Mouse (Mus musculus) left cerebral cortex, adult 2 months (tissue): ENCODE measurements around the gene Ccsap. TPM values are rescaled to one million over a fixed set of nuclear protein-coding genes. Genes with fewer than 3 reads are reported as not detected.

Experiments
- DNase-seq, 2 experiments: peaks; one replicate each; pipeline ENCODE4 v3.0.0; 2021 to 2022; ENCODE audit warnings: low spot score in 2 of 2, mixed read lengths in 1 of 2; ENCODE audit errors: extremely low spot score in 1 of 2
- H3K27ac ChIP-seq: fragments of 200-600 bp; 2 replicates; pipeline ENCODE4 v1.8.1; 2022
- H3K4me3 ChIP-seq: fragments of 200-600 bp; 2 replicates; pipeline ENCODE4 v1.8.1; 2022
- CTCF ChIP-seq: fragments of 200-600 bp; IDR thresholded peaks from 2 replicates; pipeline ENCODE4 v1.8.1; 2022; ENCODE audit warnings: antibody characterized with exemption, mild to moderate bottlenecking, moderate library complexity
- intact Hi-C: fragments of 180-260 bp; cut with DNase I; formaldehyde crosslinking; loops from one replicate; pipeline ENCODE4 v1.15.1; 2025
- total RNA-seq, 2 experiments: library from RNA; stranded (reverse); gene quantifications; 2 replicates each; pipeline ENCODE4 v1.2.3; 2021

The Ccsap gene
- total RNA-seq, 2 experiments from 2014 or later: 65.9 to 75.4 TPM

GRCm38 (mm10) chr8:123799885-123800284 is 60.1 kb downstream of the Ccsap start:
- no peak overlapping the region for H3K4me3 ChIP-seq
- no peak overlapping the region for H3K27ac ChIP-seq
- TF ChIP-seq CTCF: no peak
- no peak for DNase-seq
- intact Hi-C loops: no loop called here

DNA sequence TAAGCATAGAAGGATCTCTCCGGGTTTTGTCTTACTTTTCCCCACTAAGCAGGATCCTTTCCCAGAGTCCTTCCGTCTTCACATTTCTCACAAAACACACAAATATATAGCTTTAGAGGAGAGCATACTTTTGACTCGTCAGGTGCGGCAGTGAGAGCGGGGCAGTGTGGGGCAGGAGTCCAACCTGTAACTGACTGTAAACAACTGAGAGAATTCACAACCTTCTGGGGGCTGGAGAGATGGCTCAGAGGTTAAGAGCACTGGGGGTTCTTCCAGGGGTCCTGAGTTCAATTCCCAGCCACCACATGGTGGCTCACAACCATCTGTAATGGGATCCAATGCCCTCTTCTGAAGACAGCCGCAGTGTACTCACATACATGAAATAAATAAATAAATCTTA is 60.6 kb downstream of the Ccsap start:
- no peak overlapping the region for H3K27ac ChIP-seq
- no peak overlapping the region for H3K4me3 ChIP-seq
- TF ChIP-seq CTCF: no peak
- no peak for DNase-seq
- intact Hi-C loops: no loop called here

DNA sequence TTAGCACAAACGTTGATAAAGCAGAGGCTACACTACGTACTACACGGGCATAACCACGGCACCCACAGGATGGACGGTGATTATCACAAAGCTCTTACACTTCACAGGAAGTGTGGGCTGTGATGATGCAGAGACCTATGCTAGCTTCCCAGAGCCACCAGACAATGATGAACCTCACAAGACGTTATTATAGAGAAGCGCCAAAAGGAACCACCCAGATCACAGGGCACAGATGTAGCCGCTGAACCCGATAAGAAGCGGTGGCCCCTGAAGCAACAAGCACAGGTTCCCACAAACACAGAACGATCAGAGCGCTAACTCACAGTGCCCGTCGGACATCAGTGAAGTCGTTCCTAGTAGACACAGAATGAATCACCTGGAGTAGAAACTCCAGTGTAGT is 62.1 kb downstream of the Ccsap start:
- TF ChIP-seq CTCF: no peak
- intact Hi-C loops: no loop called here
- Histone ChIP-seq H3K4me3 (no peak overlapping the region), H3K27ac (no peak overlapping the region)
- DNase-seq: no peak

- no peak overlapping the region for H3K27ac ChIP-seq
- intact Hi-C loops: no loop called here
- TF ChIP-seq CTCF: no peak
- DNase-seq: no peak
- H3K4me3 ChIP-seq: no peak overlapping the region
Observed at GRCm38 (mm10) chr8:123796758-123797157, 63.3 kb downstream of the Ccsap start.

- Histone ChIP-seq H3K4me3 (no peak overlapping the region), H3K27ac (no peak overlapping the region)
- intact Hi-C loops: no loop called here
- no peak for DNase-seq
- no peak for TF ChIP-seq CTCF
Observed at GRCm38 (mm10) chr8:123794766-123795165, 65.2 kb downstream of the Ccsap start.

GRCm38 (mm10) chr8:123793900-123794299 is 66.1 kb downstream of the Ccsap start:
- DNase-seq: no peak
- intact Hi-C loops: no loop called here
- no peak for TF ChIP-seq CTCF
- no peak overlapping the region for H3K27ac ChIP-seq
- H3K4me3 ChIP-seq: no peak overlapping the region

GRCm38 (mm10) chr8:123791845-123792225 is 68.2 kb downstream of the Ccsap start:
- TF ChIP-seq CTCF: no peak
- DNase-seq: no peak
- no peak overlapping the region for H3K4me3 ChIP-seq
- intact Hi-C loops: loop anchor here (2.0 kb wide), 1 partner anchor 133 kb away; no protein-coding TSS in a partner anchor
- no peak overlapping the region for H3K27ac ChIP-seq

GRCm38 (mm10) chr8:123791101-123791844 is 68.7 kb downstream of the Ccsap start:
- intact Hi-C loops: loop anchor here (2.0 kb wide), 1 partner anchor 134 kb away; no protein-coding TSS in a partner anchor
- no peak overlapping the region for H3K4me3 ChIP-seq
- no peak for DNase-seq
- no peak overlapping the region for H3K27ac ChIP-seq
- no peak for TF ChIP-seq CTCF

Other genes starting within 250 kb of the Ccsap start
- gene Rhou, start 206.3 kb downstream of the Ccsap start, total RNA-seq: 10 to 100 TPM; 45.9 to 46.2 TPM
- 10 to 100 TPM; 39.8 to 48.9 TPM for gene Rab4a, start 54.2 kb downstream of the Ccsap start, total RNA-seq
- 10 to 100 TPM; 11.1 to 12.2 TPM for gene Acta1, start 34.5 kb upstream of the Ccsap start, total RNA-seq
- gene Nup133, start 89.1 kb upstream of the Ccsap start, total RNA-seq: 10 to 100 TPM; 22.6 to 25.6 TPM
- gene Abcb10, start 122.9 kb upstream of the Ccsap start, total RNA-seq: 10 to 100 TPM; 16.3 to 16.5 TPM
- gene Taf5l, start 161.2 kb upstream of the Ccsap start, total RNA-seq: 10 to 100 TPM; 22.8 to 24.2 TPM
- 10 to 100 TPM; 11.4 to 13.0 TPM for gene Urb2, start 161.3 kb upstream of the Ccsap start, total RNA-seq